Mouse (Mus musculus) spleen, postnatal 14 days (tissue): Measurements from ENCODE around the gene 4930442H23Rik.

ENCODE experiments used
- DNase-seq, 2 experiments: peaks; one replicate each; pipeline ENCODE4 v3.0.0; 2021 to 2022; ENCODE audit warnings: low spot score in 2 of 2

The 4930442H23Rik gene

GRCm38 (mm10) chr10:81145778-81146177, 37.9 kb downstream of the 4930442H23Rik start:
- no peak for DNase-seq

- no peak for DNase-seq
Measured at GRCm38 (mm10) chr10:81145307-81145706, 38.3 kb downstream of the 4930442H23Rik start.

GRCm38 (mm10) chr10:81144667-81145066, 39.0 kb downstream of the 4930442H23Rik start:
- no peak for DNase-seq

GRCm38 (mm10) chr10:81143845-81144437, 39.7 kb downstream of the 4930442H23Rik start:
- DNase-seq = no peak

GRCm38 (mm10) chr10:81143157-81143633, 40.5 kb downstream of the 4930442H23Rik start:
- DNase-seq = no peak

GRCm38 (mm10) chr10:81142551-81142981, 41.1 kb downstream of the 4930442H23Rik start:
- DNase-seq = no peak

- no peak for DNase-seq
Measured at GRCm38 (mm10) chr10:81141455-81142210, 42.0 kb downstream of the 4930442H23Rik start.

GRCm38 (mm10) chr10:81140717-81141454, 42.8 kb downstream of the 4930442H23Rik start:
- DNase-seq = no peak

GRCm38 (mm10) chr10:81140005-81140404, 43.6 kb downstream of the 4930442H23Rik start:
- DNase-seq = no peak

GRCm38 (mm10) chr10:81139529-81139846, 44.2 kb downstream of the 4930442H23Rik start:
- no peak for DNase-seq

- no peak for DNase-seq
Measured at GRCm38 (mm10) chr10:81138821-81139528, 44.7 kb downstream of the 4930442H23Rik start.

- DNase-seq = no peak
Measured at GRCm38 (mm10) chr10:81138131-81138782, 45.4 kb downstream of the 4930442H23Rik start.

- peak; percentile 99 for DNase-seq
Measured at GRCm38 (mm10) chr10:81137252-81138130, 46.2 kb downstream of the 4930442H23Rik start.

GRCm38 (mm10) chr10:81136706-81137231, 46.9 kb downstream of the 4930442H23Rik start:
- DNase-seq = peak; percentile 62 to 68

- DNase-seq = peak; percentile 68 to 71
Measured at GRCm38 (mm10) chr10:81135831-81136705, 47.6 kb downstream of the 4930442H23Rik start.

- peak; percentile 51 to 57 for DNase-seq
Measured at GRCm38 (mm10) chr10:81134966-81135681, 48.5 kb downstream of the 4930442H23Rik start, which contains the start of gene Zbtb7a. TSS of gene Zbtb7a (plus strand) at chr10:81135220.

GRCm38 (mm10) chr10:81134181-81134587, 49.5 kb downstream of the 4930442H23Rik start:
- peak; percentile 73 to 78 for DNase-seq
